Mouse (Mus musculus) c-Kit-positive CD71-negative TER-119-negative erythroid progenitor cells, embryonic 14.5 days (primary cell): Measurements from ENCODE around the gene Bcat2.
"Not testable (repeated sequence)": the region's sequence is repeated elsewhere in the genome, so short reads cannot be mapped to it uniquely, and the experiment has no call there.

Experiments used
- DNase-seq: peaks from one replicate; pipeline ENCODE4 v3.0.0-alpha.2; 2013; ENCODE audit warnings: low read depth

The Bcat2 gene

DNA sequence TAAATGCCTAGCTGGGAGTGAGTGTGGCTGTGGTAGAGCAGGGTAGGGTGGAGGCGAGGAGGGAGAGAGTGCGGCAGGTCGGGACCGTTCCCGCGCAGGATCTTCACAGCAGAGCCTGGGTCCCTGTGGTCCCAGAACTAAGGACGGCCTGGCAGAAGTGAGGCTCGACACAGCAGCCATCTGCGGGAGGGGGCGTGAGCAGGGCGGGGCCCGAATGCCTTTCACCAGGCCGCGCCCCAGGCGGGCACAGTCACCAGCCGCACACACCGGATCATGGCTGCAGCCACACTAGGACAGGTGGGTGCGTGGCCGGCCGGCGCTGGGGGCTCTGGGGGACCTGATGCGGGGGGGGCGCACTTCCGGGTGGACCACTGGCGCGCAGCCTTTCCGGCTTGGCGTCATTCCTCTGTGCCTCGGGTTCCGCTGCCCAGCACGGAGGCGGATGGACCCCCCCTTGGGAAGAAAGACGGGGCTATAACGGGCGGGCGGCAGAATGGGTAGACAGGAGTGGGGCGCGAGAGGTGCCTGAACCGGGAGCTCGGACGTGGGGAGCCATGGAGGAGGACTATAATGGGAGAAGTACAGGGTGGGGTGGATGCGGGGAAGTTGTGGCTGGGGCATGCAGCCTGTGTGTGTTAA lies at the start of gene Bcat2:
Gene Bcat2 (plus strand): TSS at position 51 of the 639 bp plus-strand sequence.
- no peak for DNase-seq

GRCm38 (mm10) chr7:45520605-45521004 lies 49.3 kb upstream of the Bcat2 start:
- no peak for DNase-seq

DNA sequence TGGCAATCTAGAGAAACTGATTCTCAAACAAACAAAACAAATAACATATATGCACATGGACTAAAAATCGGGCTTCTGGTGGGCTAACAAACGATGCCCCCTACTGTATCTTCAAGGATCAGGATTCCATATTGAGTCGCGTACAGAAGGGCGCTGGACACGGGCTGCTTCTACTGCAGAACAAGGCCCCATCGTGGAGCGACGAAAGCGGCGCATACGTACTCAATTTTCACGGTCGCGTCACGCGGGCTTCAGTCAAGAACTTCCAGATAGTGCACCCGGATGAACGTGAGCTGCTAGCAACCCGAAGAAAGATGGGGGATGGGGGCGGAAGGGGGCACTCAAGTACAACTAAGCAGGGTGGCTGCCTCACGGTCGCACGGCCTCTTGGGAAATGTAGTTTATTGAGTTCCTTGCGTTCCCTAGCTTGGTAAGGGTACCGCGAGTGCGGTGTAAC lies 48.2 kb upstream of the Bcat2 start:
- peak; percentile 86 for DNase-seq

- no peak for DNase-seq
These were observed 47.7 kb upstream of the Bcat2 start for GRCm38 (mm10) chr7:45522194-45522752.

GRCm38 (mm10) chr7:45522957-45523676 lies 46.8 kb upstream of the Bcat2 start:
- no peak for DNase-seq

- DNase-seq = no peak
These were observed 46.2 kb upstream of the Bcat2 start for GRCm38 (mm10) chr7:45523678-45524170.

GRCm38 (mm10) chr7:45524841-45525621 lies 44.9 kb upstream of the Bcat2 start:
- DNase-seq = peak; percentile 65

- DNase-seq = peak; percentile 92
These were observed 44.0 kb upstream of the Bcat2 start, which contains the start of the genes Ppp1r15a and Plekha4 for GRCm38 (mm10) chr7:45525809-45526473. Gene Ppp1r15a, minus strand, starts transcription at chr7:45526268. Gene Plekha4, plus strand, starts transcription at chr7:45526330.

DNA sequence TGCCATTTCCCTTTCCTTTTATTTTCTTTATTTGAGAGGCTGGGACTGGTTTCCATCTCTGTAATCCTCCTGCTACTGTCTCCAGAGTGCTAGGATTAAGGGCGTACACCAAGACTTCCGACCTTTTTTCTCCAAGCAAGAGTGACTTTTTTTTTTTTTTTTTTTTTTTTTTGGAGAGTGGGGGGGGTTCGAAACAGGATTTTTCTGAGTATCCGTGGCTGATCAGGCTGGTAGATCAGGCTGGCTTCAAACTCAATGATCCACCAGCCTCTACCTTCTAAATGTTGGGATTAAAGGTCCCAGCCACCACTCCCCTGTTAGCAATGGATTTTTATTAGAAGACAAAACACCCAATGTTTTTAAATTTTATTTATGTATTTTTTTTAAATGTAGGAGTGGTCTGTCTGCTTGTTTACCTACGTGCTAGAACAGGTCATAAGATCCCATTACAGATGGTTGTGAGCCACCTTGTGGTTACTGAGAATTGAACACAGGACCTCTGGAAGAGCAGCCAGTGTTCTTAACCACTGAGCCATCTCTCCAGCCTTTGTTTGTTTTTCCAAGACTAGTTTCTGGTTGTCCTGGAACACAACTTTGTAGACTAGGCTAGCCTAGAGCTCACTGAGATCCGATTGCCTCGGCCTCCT lies 43.4 kb upstream of the Bcat2 start:
- no peak for DNase-seq

DNA sequence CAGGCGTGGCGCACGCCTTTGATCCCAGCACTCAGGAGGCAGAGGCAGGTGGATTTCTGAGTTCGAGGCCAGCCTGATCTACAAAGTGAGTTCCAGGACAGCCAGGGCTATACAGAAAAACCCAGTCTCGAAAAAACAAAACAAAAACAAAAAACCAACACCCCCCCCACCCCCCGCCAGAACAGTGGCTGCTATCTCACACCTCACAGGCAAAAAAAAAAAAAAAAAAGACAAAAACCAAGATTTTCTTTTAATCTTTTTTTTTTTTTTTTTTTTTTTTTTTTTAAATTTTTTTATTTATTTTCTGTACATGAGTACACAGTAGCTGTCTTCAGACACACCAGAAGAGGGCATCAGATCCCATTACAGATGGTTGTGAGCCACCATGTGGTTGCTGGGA lies 42.8 kb upstream of the Bcat2 start:
- not testable (repeated sequence) for DNase-seq

- no peak for DNase-seq
These were observed 40.5 kb upstream of the Bcat2 start for GRCm38 (mm10) chr7:45529461-45529860.

- DNase-seq = no peak
These were observed 39.3 kb upstream of the Bcat2 start for GRCm38 (mm10) chr7:45530643-45531042.

DNA sequence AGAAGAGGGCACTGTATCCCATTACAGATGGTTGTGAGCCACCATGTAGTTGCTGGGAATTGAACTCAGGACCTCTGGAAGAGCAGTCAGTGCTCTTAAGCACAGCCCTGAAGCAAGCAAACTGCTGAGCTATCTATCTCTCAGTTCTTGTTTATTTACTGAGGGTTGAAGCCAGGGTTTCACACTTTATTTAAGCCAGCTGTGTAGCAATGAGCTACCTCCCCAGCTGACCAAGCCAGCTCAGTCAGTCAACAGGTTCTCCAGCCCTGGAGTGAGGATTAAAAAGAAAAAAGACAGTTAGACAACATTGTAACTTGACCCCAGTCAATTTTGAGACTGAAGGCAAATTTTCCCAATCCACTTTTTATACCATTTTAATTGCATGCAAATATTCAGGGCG lies 34.3 kb upstream of the Bcat2 start:
- no peak for DNase-seq

DNA sequence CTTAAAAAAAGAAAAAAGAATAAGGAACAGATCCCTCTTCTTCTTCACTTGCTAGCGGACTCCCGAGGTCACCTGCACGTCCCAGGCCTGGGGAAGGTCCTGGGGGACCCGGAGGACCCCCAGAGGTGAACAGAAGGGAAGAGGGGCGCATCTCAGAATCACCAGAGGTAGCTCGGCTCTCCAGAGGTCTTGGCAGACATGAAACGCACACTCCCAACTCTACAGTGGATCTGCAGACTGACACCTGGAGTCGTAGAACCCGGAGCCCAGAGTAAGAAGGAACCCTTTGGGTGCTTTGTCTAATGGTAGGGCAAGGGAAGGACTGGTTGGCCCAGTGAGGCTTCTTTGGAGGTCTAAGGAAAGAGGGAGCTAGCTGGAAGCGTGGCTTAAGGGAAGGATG lies 32.4 kb upstream of the Bcat2 start:
- DNase-seq = no peak

DNA sequence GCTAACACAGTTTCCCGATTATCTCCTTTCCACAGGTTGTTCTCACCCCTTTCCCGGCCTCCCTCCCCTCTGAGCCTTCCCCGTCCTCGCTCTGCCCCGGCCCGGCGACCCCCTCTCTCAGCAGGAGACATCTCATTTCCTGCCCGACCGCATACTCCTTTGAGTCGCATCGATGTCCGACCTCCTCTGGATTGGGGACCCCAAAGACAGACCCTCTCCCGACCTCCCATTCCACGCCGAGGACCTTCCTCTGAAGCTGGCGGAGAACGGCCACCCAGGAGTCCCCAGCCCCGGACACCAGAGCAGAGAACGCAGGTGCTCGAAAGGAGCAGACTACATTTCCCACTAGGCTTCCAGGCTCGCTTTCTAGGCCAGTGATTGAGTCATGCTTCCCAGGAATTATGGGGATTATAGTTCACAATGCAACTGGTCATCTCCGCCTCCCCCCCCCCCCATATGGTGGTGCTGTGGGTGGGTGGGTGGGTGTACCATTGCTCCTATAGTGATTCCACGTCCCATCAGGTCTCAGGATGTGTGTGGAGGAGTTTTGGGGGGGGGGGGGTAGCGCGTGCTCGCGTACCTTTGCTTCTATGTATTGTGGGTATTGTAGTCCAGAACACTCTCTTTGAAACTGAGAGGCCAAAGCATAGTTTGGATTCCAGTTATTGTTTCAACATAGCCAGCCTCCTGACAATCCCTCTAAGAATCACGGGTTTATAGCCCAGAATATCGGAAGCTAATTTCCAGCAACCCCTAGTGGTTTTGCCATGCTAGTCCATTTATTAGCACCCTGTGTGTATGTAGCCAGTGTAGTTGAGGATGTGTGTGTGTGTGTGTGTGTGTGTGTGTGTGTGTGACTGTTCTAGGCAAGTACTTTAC lies 31.6 kb upstream of the Bcat2 start:
- no peak for DNase-seq

- no peak for DNase-seq
These were observed 30.9 kb upstream of the Bcat2 start for GRCm38 (mm10) chr7:45539095-45539494.

- no peak for DNase-seq
These were observed 29.7 kb upstream of the Bcat2 start for GRCm38 (mm10) chr7:45540213-45540612.

- no peak for DNase-seq
These were observed 25.4 kb upstream of the Bcat2 start for GRCm38 (mm10) chr7:45544525-45544924.

GRCm38 (mm10) chr7:45549641-45550436 lies 20.1 kb upstream of the Bcat2 start:
- DNase-seq = no peak
